Mouse (Mus musculus) megakaryocyte, embryonic 14.5 days (primary cell): ENCODE data around the gene Cep41.

ENCODE experiments used
- FLI1 ChIP-seq: IDR thresholded peaks from 2 replicates; pipeline ENCODE4 v1.6.1; 2012; ENCODE audit warnings: low read length, inconsistent platforms, mixed read lengths
- GATA1 ChIP-seq: IDR thresholded peaks from 3 replicates; pipeline ENCODE4 v1.6.1; 2012; ENCODE audit warnings: mixed read lengths, low read length, inconsistent platforms, borderline replicate concordance

GRCm38 (mm10) chr6:30605672-30606071 lies 87.9 kb downstream of the Cep41 start:
- TF ChIP-seq GATA1 (no peak), FLI1 (no peak)
